Mouse (Mus musculus) lung, embryonic 16.5 days (tissue): Measurements from ENCODE around the gene Filip1. TPM values are rescaled to one million over a fixed set of nuclear protein-coding genes. Genes with fewer than 3 reads are reported as not detected.
"Not testable (repeated sequence)": the region's sequence is repeated elsewhere in the genome, so short reads cannot be mapped to it uniquely, and the experiment has no call there.

Source experiments
- ATAC-seq: fragments of 200-750 bp; cut with Nextera tagmentation; 2 replicates; pipeline ENCODE4 v1.8.0; 2017; ENCODE audit warnings: low read depth, mild to moderate bottlenecking, moderate library complexity
- H3K27ac ChIP-seq: fragments of 300-500 bp; sonication (generic); 2 replicates; pipeline ENCODE4 v1.5.1; 2014; ENCODE audit warnings: mild to moderate bottlenecking, control low read depth, low read length
- H3K27me3 ChIP-seq: fragments of 300-500 bp; sonication (generic); 2 replicates; pipeline ENCODE4 v1.6.1; 2014; ENCODE audit warnings: low read depth, low read length, mixed read lengths; ENCODE audit not compliant: control insufficient read depth, insufficient read depth
- H3K36me3 ChIP-seq: fragments of 300-500 bp; sonication (generic); 2 replicates; pipeline ENCODE4 v1.6.1; 2014; ENCODE audit warnings: low read length; ENCODE audit not compliant: control insufficient read depth, insufficient read depth
- H3K4me1 ChIP-seq: fragments of 300-500 bp; sonication (generic); replicated peaks from 2 replicates; pipeline ENCODE4 v1.6.1; 2014; ENCODE audit warnings: low read length, mixed read lengths; ENCODE audit not compliant: control insufficient read depth, insufficient read depth
- H3K4me2 ChIP-seq: fragments of 300-500 bp; sonication (generic); 2 replicates; pipeline ENCODE4 v1.6.1; 2014; ENCODE audit warnings: low read depth, low read length, control low read depth
- H3K4me3 ChIP-seq: fragments of 300-500 bp; sonication (generic); 2 replicates; pipeline ENCODE4 v1.5.1; 2014; ENCODE audit warnings: mild to moderate bottlenecking, low read length, control low read depth
- H3K9ac ChIP-seq: fragments of 300-500 bp; sonication (generic); 2 replicates; pipeline ENCODE4 v1.6.1; 2014; ENCODE audit warnings: low read length, control low read depth
- H3K9me3 ChIP-seq: fragments of 300-500 bp; sonication (generic); 2 replicates; pipeline ENCODE4 v1.6.1; 2016; ENCODE audit warnings: low read length; ENCODE audit not compliant: control insufficient read depth
- WGBS: fragments of 180-500 bp; shearing (Covaris S2); extraction: QIAGEN DNeasy Blood & Tissue Kit; methylation state at CpG from one replicate; pipeline ENCODE4 v1.1.7; 2014; 5-methylcytosine and 5-hydroxymethylcytosine counted together
- polyA plus RNA-seq: library from polyadenylated mRNA; unstranded; fragments of >200 nt; fragmentation: Nextera tagmentation; extraction: Ambion mirVana; gene quantifications from 2 replicates; pipeline ENCODE4 v1.2.1, GENCODE M21; 2015

Gene Filip1
- polyA plus RNA-seq: 12.4 and 14.2 TPM in 2 replicates

GRCm38 (mm10) chr9:80012751-80013150 lies at the start of gene Filip1:
Gene Filip1 (minus strand): TSS chr9:80012851.
- no peaks in the 10 kb centered on the region for H3K36me3 ChIP-seq
- H3K9ac ChIP-seq: no peak within 1 kb of the TSS
- no peak within 1 kb of the TSS for H3K4me2 ChIP-seq
- H3K4me3 ChIP-seq: no peak within 1 kb of the TSS
- peaks cover 3% of the 10 kb centered on the region; the same call in 1 of the 2 replicates for H3K4me1 ChIP-seq
- H3K27ac ChIP-seq: no peak within 1 kb of the TSS
- H3K27me3 ChIP-seq: no peaks in the 10 kb centered on the region
- H3K9me3 ChIP-seq: no peaks in the 10 kb centered on the region
- ATAC-seq: 0 out of 2 replicates have a peak, but pooled peaks have one; percentile 45
- 32% methylated on average over 7 of the region's 7 CpGs for WGBS

GRCm38 (mm10) chr9:80057690-80058089 lies 45.0 kb upstream of the Filip1 start:
- Histone ChIP-seq H3K9me3 (peaks cover 3% of the 10 kb centered on the region; the same call in 1 of the 2 replicates), H3K4me1 (no peaks in the 10 kb centered on the region), H3K9ac (no peak overlapping the region), H3K4me3 (no peak overlapping the region), H3K27me3 (no peaks in the 10 kb centered on the region), H3K36me3 (no peaks in the 10 kb centered on the region), H3K4me2 (no peak overlapping the region), H3K27ac (no peak overlapping the region)
- 41% methylated on average over 2 of the region's 2 CpGs for WGBS
- ATAC-seq: no peak

- H3K36me3 ChIP-seq: no peaks in the 10 kb centered on the region
- no peak overlapping the region for H3K27ac ChIP-seq
- H3K4me1 ChIP-seq: no peaks in the 10 kb centered on the region
- H3K9me3 ChIP-seq: peaks cover 3% of the 10 kb centered on the region; the same call in 1 of the 2 replicates
- 76% methylated on average over 5 of the region's 5 CpGs for WGBS
- H3K4me2 ChIP-seq: no peak overlapping the region
- H3K9ac ChIP-seq: no peak overlapping the region
- no peak overlapping the region for H3K4me3 ChIP-seq
- no peaks in the 10 kb centered on the region for H3K27me3 ChIP-seq
- ATAC-seq: no peak
Measured at GRCm38 (mm10) chr9:80052951-80053350, 40.3 kb upstream of the Filip1 start.

GRCm38 (mm10) chr9:80049271-80049670 lies 36.6 kb upstream of the Filip1 start:
- not testable (repeated sequence) for H3K27me3 ChIP-seq, H3K36me3 ChIP-seq, H3K9me3 ChIP-seq, H3K4me1 ChIP-seq, H3K4me3 ChIP-seq, H3K27ac ChIP-seq, H3K9ac ChIP-seq, H3K4me2 ChIP-seq, ATAC-seq
- WGBS: 38% methylated on average over 5 of the region's 5 CpGs

- not testable (repeated sequence) for H3K9ac ChIP-seq, H3K4me3 ChIP-seq, H3K9me3 ChIP-seq, H3K27ac ChIP-seq, H3K27me3 ChIP-seq, H3K4me2 ChIP-seq, H3K36me3 ChIP-seq, ATAC-seq, H3K4me1 ChIP-seq
- 76% methylated on average over 4 of the region's 4 CpGs for WGBS
Measured at GRCm38 (mm10) chr9:80044301-80044700, 31.6 kb upstream of the Filip1 start.

GRCm38 (mm10) chr9:80039296-80039815 lies 26.7 kb upstream of the Filip1 start:
- Histone ChIP-seq H3K4me1 (peaks cover 11% of the 10 kb centered on the region), H3K27me3 (no peaks in the 10 kb centered on the region), H3K27ac (no peak overlapping the region), H3K36me3 (no peaks in the 10 kb centered on the region), H3K4me3 (no peak overlapping the region), H3K9ac (no peak overlapping the region), H3K9me3 (peaks cover 3% of the 10 kb centered on the region; the same call in 1 of the 2 replicates), H3K4me2 (no peak overlapping the region)
- peak; percentile 59 for ATAC-seq
- WGBS: 13% methylated on average over 2 of the region's 2 CpGs

GRCm38 (mm10) chr9:80037997-80038383 lies 25.3 kb upstream of the Filip1 start:
- Histone ChIP-seq H3K4me3 (no peak overlapping the region), H3K4me2 (no peak overlapping the region), H3K9me3 (peaks cover 3% of the 10 kb centered on the region; the same call in 1 of the 2 replicates), H3K9ac (no peak overlapping the region), H3K27ac (no peak overlapping the region), H3K27me3 (no peaks in the 10 kb centered on the region), H3K36me3 (no peaks in the 10 kb centered on the region), H3K4me1 (peaks cover 11% of the 10 kb centered on the region)
- peak; percentile 65 for ATAC-seq

- Histone ChIP-seq H3K27ac (0 out of 2 replicates have a peak overlapping the region, but pooled peaks have one; percentile 24), H3K4me3 (no peak overlapping the region), H3K4me1 (peaks cover 11% of the 10 kb centered on the region), H3K9me3 (peaks cover 3% of the 10 kb centered on the region; the same call in 1 of the 2 replicates), H3K4me2 (no peak overlapping the region), H3K27me3 (no peaks in the 10 kb centered on the region), H3K36me3 (no peaks in the 10 kb centered on the region), H3K9ac (no peak overlapping the region)
- ATAC-seq: peak; percentile 81
- 45% methylated on average over 13 of the region's 13 CpGs for WGBS
Measured at GRCm38 (mm10) chr9:80037262-80037996, 24.8 kb upstream of the Filip1 start.

- no peak overlapping the region for H3K9ac ChIP-seq
- no peak overlapping the region for H3K4me3 ChIP-seq
- H3K4me2 ChIP-seq: no peak overlapping the region
- no peaks in the 10 kb centered on the region for H3K9me3 ChIP-seq
- peaks cover 16% of the 10 kb centered on the region for H3K4me1 ChIP-seq
- H3K27me3 ChIP-seq: no peaks in the 10 kb centered on the region
- no peak for ATAC-seq
- 52% methylated on average over 6 of the region's 6 CpGs for WGBS
- 0 out of 2 replicates have a peak overlapping the region, but pooled peaks have one; percentile 13 for H3K27ac ChIP-seq
- H3K36me3 ChIP-seq: no peaks in the 10 kb centered on the region
Measured at GRCm38 (mm10) chr9:80026581-80027021, 13.9 kb upstream of the Filip1 start.
